28 mouse cellular contexts compared by ENCODE assay signal in genomic region chr19:4434999-4435398, GRCm38 (mm10). TPM values are rescaled to one million over a fixed set of nuclear protein-coding genes. Genes with fewer than 3 reads are reported as not detected.
"Had no signal": no experiment of that assay in that cellular context is flagged by ENCODE, and none has a peak within 500 bp of the region (broad histone marks: within the 10 kb centered on the region; RNA-seq: fewer than 3 reads in every experiment).

No protein-coding gene starts in this region.

- ATAC-seq: forebrain, embryonic 13.5 days; forebrain, embryonic 14.5 days; forebrain, embryonic 15.5 days; forebrain, embryonic 16.5 days; forebrain, postnatal 0 days had no signal

- H3K27ac ChIP-seq: embryonic facial prominence, embryonic 10.5 days; embryonic facial prominence, embryonic 12.5 days; embryonic facial prominence, embryonic 13.5 days; embryonic facial prominence, embryonic 15.5 days; forebrain, embryonic 10.5 days; forebrain, embryonic 12.5 days; forebrain, embryonic 13.5 days; forebrain, embryonic 15.5 days; gastrocnemius, adult 2 months; heart, adult 2 months had no signal

- DNase-seq: cerebellum, adult 8-10 months; cerebellum, adult 9-10 months; cerebellum, adult 9-11 months; cerebellum, postnatal 10 days; cerebellum, postnatal 14 days; cerebellum, postnatal 36 days; embryo, embryonic 11 days; forebrain, postnatal 0 days; gastrocnemius, adult 2 months; gastrocnemius, postnatal 10 days; gastrocnemius, postnatal 14 days; gastrocnemius, postnatal 25 days; gastrocnemius, postnatal 36 days; heart, adult 18-20 months; heart, adult 2 months had no signal

- H3K4me2 ChIP-seq: embryonic facial prominence, embryonic 12.5 days; embryonic facial prominence, embryonic 13.5 days; embryonic facial prominence, embryonic 15.5 days; forebrain, embryonic 12.5 days; forebrain, embryonic 13.5 days; forebrain, embryonic 15.5 days had no signal

- H3K9ac ChIP-seq: embryonic facial prominence, embryonic 12.5 days; embryonic facial prominence, embryonic 13.5 days; embryonic facial prominence, embryonic 15.5 days; forebrain, embryonic 12.5 days; forebrain, embryonic 13.5 days; forebrain, embryonic 15.5 days; forebrain, postnatal 0 days had no signal

- H3K4me3 ChIP-seq: embryonic facial prominence, embryonic 10.5 days; embryonic facial prominence, embryonic 12.5 days; embryonic facial prominence, embryonic 13.5 days; embryonic facial prominence, embryonic 15.5 days; erythroblast, embryonic 14.5 days; forebrain, embryonic 10.5 days; forebrain, embryonic 12.5 days; forebrain, embryonic 13.5 days; forebrain, embryonic 15.5 days; gastrocnemius, adult 2 months; heart, adult 2 months had no signal

- H3K36me3 ChIP-seq: forebrain, embryonic 12.5 days; forebrain, embryonic 15.5 days had no signal

- H3K9me3 ChIP-seq: embryonic facial prominence, embryonic 10.5 days; embryonic facial prominence, embryonic 12.5 days; embryonic facial prominence, embryonic 13.5 days; embryonic facial prominence, embryonic 15.5 days; forebrain, embryonic 10.5 days; forebrain, embryonic 12.5 days; forebrain, embryonic 13.5 days; forebrain, embryonic 15.5 days had no signal

- H3K27me3 ChIP-seq: embryonic facial prominence, embryonic 12.5 days; embryonic facial prominence, embryonic 13.5 days; embryonic facial prominence, embryonic 15.5 days had no signal

RNA-seq across cellular contexts. Expression of gene Rhod, which starts 4.2 kb away (rescaled TPM):
- total RNA-seq: common myeloid progenitor, adult 5-6 weeks had no signal
- polyA plus RNA-seq: erythroblast, embryonic 14.5 days had no signal

RNA-seq across cellular contexts. Expression of gene Syt12, which starts 42.2 kb away (rescaled TPM):
- total RNA-seq: common myeloid progenitor, adult 5-6 weeks; granulocyte monocyte progenitor cell, adult 5-6 weeks had no signal
- polyA plus RNA-seq: erythroblast, embryonic 14.5 days had no signal
